Mouse (Mus musculus) ES-E14 (cell line): Measurements from ENCODE around the gene Trappc3l. TPM values are rescaled to one million over a fixed set of nuclear protein-coding genes. Genes with fewer than 3 reads are reported as not detected.

Source experiments
- DNase-seq: peaks from one replicate; pipeline ENCODE4 v3.0.0-alpha.2; 2013; ENCODE audit warnings: low read depth, low spot score
- H3K27ac ChIP-seq: 2 replicates; pipeline ENCODE4 v1.5.1; 2012; ENCODE audit warnings: low read depth, mild to moderate bottlenecking, low read length, moderate library complexity, mixed read lengths; ENCODE audit not compliant: poor library complexity, insufficient read depth, severe bottlenecking
- H3K36me3 ChIP-seq: 2 replicates; pipeline ENCODE4 v1.6.1; 2012; ENCODE audit warnings: mild to moderate bottlenecking, low read length, moderate library complexity, mixed read lengths; ENCODE audit not compliant: control insufficient read depth, poor library complexity, insufficient read depth, severe bottlenecking
- H3K4me1 ChIP-seq, 2 experiments: fragments of 150-350 bp in 1 of 2; sonication (generic) in 1 of 2; 2 replicates each; pipeline ENCODE4 v1.6.1; 2012; ENCODE audit warnings: low read length in 2 of 2, mild to moderate bottlenecking in 1 of 2, mixed read lengths in 1 of 2; ENCODE audit not compliant: control insufficient read depth in 2 of 2, insufficient read depth in 2 of 2, poor library complexity in 1 of 2
- H3K4me3 ChIP-seq, 2 experiments: fragments of 150-350 bp in 1 of 2; sonication (generic) in 1 of 2; 2 replicates each; pipeline ENCODE4 v1.5.1; 2012; ENCODE audit warnings: low read length in 2 of 2, low read depth in 1 of 2, mild to moderate bottlenecking in 1 of 2, mixed read lengths in 1 of 2; ENCODE audit not compliant: insufficient read depth in 1 of 2, poor library complexity in 1 of 2, severe bottlenecking in 1 of 2
- H3K9ac ChIP-seq: 2 replicates; pipeline ENCODE4 v1.6.1; 2012; ENCODE audit warnings: low read depth, mild to moderate bottlenecking, low read length, mixed read lengths; ENCODE audit not compliant: poor library complexity, insufficient read depth, severe bottlenecking
- H3K9me3 ChIP-seq: fragments of 150-350 bp; sonication (generic); 2 replicates; pipeline ENCODE4 v1.6.1; 2012; ENCODE audit warnings: low read depth, mild to moderate bottlenecking, low read length; ENCODE audit not compliant: control insufficient read depth, insufficient read depth
- CHD2 ChIP-seq: IDR thresholded peaks from 2 replicates; pipeline ENCODE4 v1.6.1; 2014; ENCODE audit warnings: mild to moderate bottlenecking, low read depth, low read length, inconsistent platforms
- HCFC1 ChIP-seq: IDR thresholded peaks from 2 replicates; pipeline ENCODE4 v1.6.1; 2012; ENCODE audit warnings: low read length, inconsistent platforms, borderline replicate concordance; ENCODE audit not compliant: insufficient read depth
- MAFK ChIP-seq: IDR thresholded peaks from 2 replicates; pipeline ENCODE4 v1.6.1; 2014; ENCODE audit warnings: mild to moderate bottlenecking, low read depth, low read length, inconsistent platforms; ENCODE audit not compliant: insufficient read depth
- ZC3H11A ChIP-seq: IDR thresholded peaks from 2 replicates; pipeline ENCODE4 v1.6.1; 2012; ENCODE audit warnings: low read depth, mild to moderate bottlenecking, inconsistent platforms, low read length, borderline replicate concordance
- ZNF384 ChIP-seq: IDR thresholded peaks from 2 replicates; pipeline ENCODE4 v1.6.1; 2012; ENCODE audit warnings: low read depth, low read length, inconsistent platforms
- in situ Hi-C, 2 experiments: fragments of 600-800 bp; cut with MboI; formaldehyde crosslinking; loops; one replicate each; pipeline ENCODE4 v1.15.1; 2025; ENCODE audit warnings: low sequenced_read_pairs in 2 of 2, inconsistent platforms in 1 of 2; ENCODE audit not compliant: unreplicated experiment in 2 of 2
- total RNA-seq: library from RNA; depleted of rRNA; stranded (reverse); fragments of 300-350 nt; gene quantifications from 2 replicates; pipeline ENCODE4 v1.2.3, GENCODE M21; 2012; rRNA removed

Gene Trappc3l
- total RNA-seq, 1 experiment, result not detected

- Histone ChIP-seq H3K4me3 (no peak overlapping the region), H3K27ac (no peak overlapping the region), H3K9ac (no peak overlapping the region), H3K4me1 (no peaks in the 10 kb centered on the region), H3K36me3 (peaks cover 15% of the 10 kb centered on the region), H3K9me3 (no peaks in the 10 kb centered on the region)
- no peak for DNase-seq
- in situ Hi-C loops, result no loop called here
- TF ChIP-seq MAFK (no peak), CHD2 (no peak), HCFC1 (no peak), ZC3H11A (no peak), ZNF384 (no peak)
Observed at GRCm38 (mm10) chr10:34149772-34150171, 112.4 kb downstream of the Trappc3l start.

GRCm38 (mm10) chr10:34150454-34150853 lies 113.1 kb downstream of the Trappc3l start:
- in situ Hi-C loops, result no loop called here
- no peak overlapping the region for H3K4me3 ChIP-seq
- no peaks in the 10 kb centered on the region for H3K9me3 ChIP-seq

GRCm38 (mm10) chr10:34151827-34152226 lies 114.4 kb downstream of the Trappc3l start:
- H3K4me3 ChIP-seq, result no peak overlapping the region

More at GRCm38 (mm10) chr10:34150454-34150853, 113.1 kb downstream of the Trappc3l start:
- no peak for DNase-seq
- TF ChIP-seq ZC3H11A, result no peak
- no peak for TF ChIP-seq HCFC1
- TF ChIP-seq MAFK, result no peak
- no peak for TF ChIP-seq ZNF384
- TF ChIP-seq CHD2, result no peak
- H3K27ac ChIP-seq, result no peak overlapping the region
- H3K36me3 ChIP-seq, result peaks cover 15% of the 10 kb centered on the region
- H3K4me1 ChIP-seq, result no peaks in the 10 kb centered on the region
- no peak overlapping the region for H3K9ac ChIP-seq

GRCm38 (mm10) chr10:34155796-34156554 lies 118.6 kb downstream of the Trappc3l start:
- H3K9me3 ChIP-seq, result no peaks in the 10 kb centered on the region
- in situ Hi-C loops, result no loop called here
- no peak for DNase-seq
- H3K4me1 ChIP-seq, result no peaks in the 10 kb centered on the region
- H3K9ac ChIP-seq, result no peak overlapping the region
- H3K36me3 ChIP-seq, result peaks cover 20% of the 10 kb centered on the region
- no peak for TF ChIP-seq ZC3H11A
- TF ChIP-seq CHD2, result no peak
- TF ChIP-seq MAFK, result no peak
- no peak for TF ChIP-seq HCFC1
- no peak for TF ChIP-seq ZNF384
- H3K27ac ChIP-seq, result no peak overlapping the region
- H3K4me3 ChIP-seq, result no peak overlapping the region

More at GRCm38 (mm10) chr10:34151827-34152226, 114.4 kb downstream of the Trappc3l start:
- Histone ChIP-seq H3K9me3 (no peaks in the 10 kb centered on the region), H3K27ac (no peak overlapping the region), H3K4me1 (no peaks in the 10 kb centered on the region), H3K9ac (no peak overlapping the region), H3K36me3 (peaks cover 18% of the 10 kb centered on the region)
- no peak for TF ChIP-seq ZNF384
- no peak for TF ChIP-seq ZC3H11A
- no peak for TF ChIP-seq MAFK
- TF ChIP-seq HCFC1, result no peak
- DNase-seq, result no peak
- in situ Hi-C loops, result no loop called here

Other genes with a start within 250 kb of the Trappc3l start
- not detected in 2 replicates for gene Sult3a1, start 179.9 kb upstream of the Trappc3l start, total RNA-seq
- 1.7 and 2.0 TPM in 2 replicates for gene Rsph4a, start 132.5 kb upstream of the Trappc3l start, total RNA-seq
- 11.7 and 14.2 TPM in 2 replicates for gene Zup1, start 86.3 kb upstream of the Trappc3l start, total RNA-seq
- gene Rwdd1, start 18.0 kb upstream of the Trappc3l start, total RNA-seq, result 106 and 149 TPM in 2 replicates
- 0.04 TPM in 1 of 2 replicates, not detected in the other for gene Calhm4, start 6.7 kb downstream of the Trappc3l start, total RNA-seq
- gene Calhm5, start 58.9 kb downstream of the Trappc3l start, total RNA-seq, result 1.6 TPM in 2 replicates
- gene Calhm6, start 90.4 kb downstream of the Trappc3l start, total RNA-seq, result 2.1 and 2.3 TPM in 2 replicates
- gene Dse, start 170.1 kb downstream of the Trappc3l start, total RNA-seq, result 118 and 165 TPM in 2 replicates
- 14.0 and 20.9 TPM in 2 replicates for gene Tspyl1, start 244.6 kb downstream of the Trappc3l start, total RNA-seq